Mouse (Mus musculus): Measurements from ENCODE around the gene Dlx5.

DNA sequence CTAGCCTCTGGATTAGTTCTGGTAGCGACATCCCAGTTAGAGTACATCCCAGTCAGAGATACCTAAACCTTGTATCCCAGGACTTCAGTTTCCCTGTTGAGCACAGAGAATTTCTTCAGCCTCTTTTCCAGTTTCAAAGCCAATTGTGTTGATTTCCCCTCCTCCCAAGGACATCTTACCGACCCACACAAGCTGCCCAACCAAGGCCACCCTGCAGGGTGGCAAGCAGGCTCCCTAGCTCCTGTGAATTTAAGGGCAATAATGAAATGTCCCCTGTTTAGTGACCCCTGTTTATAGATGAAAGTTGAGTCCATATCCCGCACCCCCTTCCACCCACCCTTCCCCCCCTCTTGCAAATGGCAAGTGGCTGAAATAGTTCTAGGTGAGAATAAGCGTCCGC lies 9.0 kb downstream of the Dlx5 start:
- no peak for TF ChIP-seq CTCF (IDR thresholded peaks at IDR 0.05; ENCODE audit: borderline replicate concordance, insufficient read depth, low read depth, low read length)
- no peak for TF ChIP-seq POLR2A (IDR thresholded peaks at IDR 0.05; ENCODE audit: borderline replicate concordance, insufficient read depth, low read length)

Measured in cerebellum, adult 2 months (tissue).